Mouse (Mus musculus): Measurements from ENCODE around the gene Sbno2. TPM values are rescaled to one million over a fixed set of nuclear protein-coding genes. Genes with fewer than 3 reads are reported as not detected.

Gene Sbno2
- total and polyA plus RNA-seq, 3 experiments = 9.7 to 24.2 (median 22.6) TPM

DNA sequence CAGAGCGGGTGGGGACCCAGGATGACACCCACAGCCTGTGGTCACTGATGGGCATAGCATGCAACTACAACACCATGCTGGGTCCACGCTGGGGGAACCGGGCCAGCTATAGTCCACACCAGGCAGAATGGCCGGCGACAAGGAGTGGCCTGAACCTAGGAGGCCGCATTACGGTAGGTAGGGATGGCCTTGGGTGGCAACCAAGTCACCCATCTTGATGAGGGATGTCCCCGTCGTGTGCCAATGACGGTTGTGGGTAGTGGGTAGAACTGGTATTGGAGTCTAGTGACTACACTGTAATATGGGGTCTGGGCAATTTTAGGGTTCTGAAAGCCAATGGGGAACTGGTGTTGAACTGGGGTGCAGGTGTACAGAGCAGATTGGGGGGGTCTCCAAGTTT is 88.4 kb downstream of the Sbno2 start:
- H3K36me3 ChIP-seq (replicated peaks in 1 of 2; ENCODE audit: control insufficient read depth in 1 of 2, insufficient read depth in 1 of 2, low read length in 1 of 2) = peaks cover 40 to 75% of the 10 kb centered on the region in 2 experiments
- peak overlapping the region; percentile 77 to 81 (median 80) for H3K4me3 ChIP-seq (replicated peaks in 1 of 3; ENCODE audit: low read depth in 2 of 3, low read length in 2 of 3, poor library complexity in 1 of 3)
- in situ Hi-C loops (cut with MboI; ENCODE audit: low pct_ligation_motif_present, low pct_unique_long_range_greater_than_20kb, low sequenced_read_pairs) = no loop called here
- H3K4me1 ChIP-seq (ENCODE audit: control insufficient read depth in 1 of 2, insufficient read depth in 2 of 2) = peaks cover 12 to 34% of the 10 kb centered on the region in 2 experiments
- no peak for DNase-seq (ENCODE audit: extremely low read depth)
- H3K4me2 ChIP-seq (ENCODE audit: insufficient read depth, low read depth, poor library complexity, severe bottlenecking) = peak overlapping the region; percentile 85
- TF ChIP-seq NRF1 (IDR thresholded peaks at IDR 0.05; ENCODE audit: low read depth, low read length) = no peak
- TF ChIP-seq USF1 (IDR thresholded peaks at IDR 0.05; ENCODE audit: low read depth, low read length) = no peak
- TF ChIP-seq ZC3H11A (IDR thresholded peaks at IDR 0.05; ENCODE audit: low read depth, low read length) = no peak
- H3K27ac ChIP-seq (ENCODE audit: insufficient read depth, low read depth) = peak overlapping the region; percentile 44
- peak overlapping the region; percentile 86 for H3K9ac ChIP-seq (ENCODE audit: insufficient read depth, low read depth)
- dilution Hi-C loops (cut with MboI; ENCODE audit: extremely low pct_ligation_motif_present, extremely low pct_unique_long_range_greater_than_20kb, low sequenced_read_pairs) = no loop called here
- peaks cover 8% of the 10 kb centered on the region for H3K79me2 ChIP-seq (replicated peaks; ENCODE audit: control insufficient read depth, extremely low read depth, insufficient read depth, poor library complexity, severe bottlenecking)
- H3K9me3 ChIP-seq (replicated peaks; ENCODE audit: low read length) = no peaks in the 10 kb centered on the region
- no peaks in the 10 kb centered on the region for H3K27me3 ChIP-seq (replicated peaks)

- peak within 1 kb of the TSS; percentile 85 for H3K4me2 ChIP-seq (ENCODE audit: insufficient read depth, low read depth, poor library complexity, severe bottlenecking)
- peak; percentile 88 for DNase-seq (ENCODE audit: extremely low read depth)
- dilution Hi-C loops (cut with MboI; ENCODE audit: extremely low pct_ligation_motif_present, extremely low pct_unique_long_range_greater_than_20kb, low sequenced_read_pairs) = no loop called here
- TF ChIP-seq MEF2A (IDR thresholded peaks at IDR 0.05; ENCODE audit: borderline replicate concordance, low read depth, low read length) (peak; percentile 46; the same call in 1 of the 2 replicates), BHLHE40 (IDR thresholded peaks at IDR 0.05; ENCODE audit: low read depth, low read length) (peak; percentile 98), POLR2A (IDR thresholded peaks at IDR 0.05; ENCODE audit: low read depth, low read length) (peak; percentile 56; the same call in 1 of the 2 replicates), PAX5 (IDR thresholded peaks at IDR 0.05; ENCODE audit: low read length) (no peak), E2F4 (IDR thresholded peaks at IDR 0.05; ENCODE audit: insufficient replicate concordance, low read depth, low read length) (no peak), ELF1 (IDR thresholded peaks at IDR 0.05; ENCODE audit: low read depth, low read length) (peak; percentile 69), ZC3H11A (IDR thresholded peaks at IDR 0.05; ENCODE audit: low read depth, low read length) (no peak), TCF12 (IDR thresholded peaks at IDR 0.05; ENCODE audit: low read depth, low read length) (peak; percentile 75), CHD2 (IDR thresholded peaks at IDR 0.05; ENCODE audit: low read length) (no peak), HCFC1 (IDR thresholded peaks at IDR 0.05; ENCODE audit: low read depth, low read length) (peak; percentile 50; the same call in 1 of the 2 replicates), MYC (IDR thresholded peaks at IDR 0.05; ENCODE audit: low read depth, low read length) (peak; percentile 80; the same call in 1 of the 2 replicates), RCOR1 (conservative IDR thresholded peaks at IDR 0.05; ENCODE audit: low read depth, low read length) (no peak), NRF1 (IDR thresholded peaks at IDR 0.05; ENCODE audit: low read depth, low read length) (no peak), MAZ (IDR thresholded peaks at IDR 0.05; ENCODE audit: low read depth, low read length) (peak; percentile 94), POLR2AphosphoS2 (IDR thresholded peaks at IDR 0.05; ENCODE audit: low read depth, low read length) (no peak), NELFE (IDR thresholded peaks at IDR 0.05; ENCODE audit: low read depth, low read length) (0 out of 2 replicates have a peak, but pooled peaks have one; percentile 48), ETS1 (conservative IDR thresholded peaks at IDR 0.05; ENCODE audit: low read depth, low read length) (peak; percentile 55), USF2 (conservative IDR thresholded peaks at IDR 0.05; ENCODE audit: low read depth, low read length) (peak; percentile 91), UBTF (IDR thresholded peaks at IDR 0.05; ENCODE audit: low read depth, low read length) (no peak), TBP (conservative IDR thresholded peaks at IDR 0.05; ENCODE audit: low read depth, low read length) (0 out of 2 replicates have a peak, but pooled peaks have one; percentile 57), USF1 (IDR thresholded peaks at IDR 0.05; ENCODE audit: low read depth, low read length) (peak; percentile 92), ZKSCAN1 (IDR thresholded peaks at IDR 0.05; ENCODE audit: borderline replicate concordance, low read depth, low read length) (no peak), JUN (IDR thresholded peaks at IDR 0.05; ENCODE audit: insufficient read depth, low read depth, low read length) (no peak), SMC3 (IDR thresholded peaks at IDR 0.05; ENCODE audit: low read depth, low read length) (no peak), SIN3A (IDR thresholded peaks at IDR 0.05; ENCODE audit: low read length) (peak; percentile 95), IRF4 (IDR thresholded peaks at IDR 0.05; ENCODE audit: low read depth, low read length) (peak; percentile 43; the same call in 1 of the 2 replicates), CTCF (conservative IDR thresholded peaks at IDR 0.05 in 1 of 2, IDR thresholded peaks at IDR 0.05 in 1 of 2; ENCODE audit: low read depth in 2 of 2, low read length in 2 of 2) (no peak), RAD21 (IDR thresholded peaks at IDR 0.05; ENCODE audit: low read depth, low read length) (no peak), MAFK (IDR thresholded peaks at IDR 0.05; ENCODE audit: insufficient replicate concordance, low read length) (no peak), GABPA (IDR thresholded peaks at IDR 0.05; ENCODE audit: insufficient replicate concordance, low read depth, low read length) (no peak), EP300 (IDR thresholded peaks at IDR 0.05; ENCODE audit: low read length) (no peak), ZNF384 (IDR thresholded peaks at IDR 0.05; ENCODE audit: low read depth, low read length) (no peak)
Observed at GRCm38 (mm10) chr10:80016511-80016910, 88.9 kb downstream of the Sbno2 start, which contains the start of gene Arhgap45. TSS of gene Arhgap45 (plus strand) at chr10:80016653.

More at GRCm38 (mm10) chr10:80016511-80016910, 88.9 kb downstream of the Sbno2 start, which contains the start of gene Arhgap45:
- Histone ChIP-seq H3K36me3 (replicated peaks in 1 of 2; ENCODE audit: control insufficient read depth in 1 of 2, insufficient read depth in 1 of 2, low read length in 1 of 2) (peaks cover 41 to 75% of the 10 kb centered on the region in 2 experiments), H3K9me3 (replicated peaks; ENCODE audit: low read length) (no peaks in the 10 kb centered on the region), H3K27ac (ENCODE audit: insufficient read depth, low read depth) (peak within 1 kb of the TSS; percentile 44), H3K79me2 (replicated peaks; ENCODE audit: control insufficient read depth, extremely low read depth, insufficient read depth, poor library complexity, severe bottlenecking) (peaks cover 8% of the 10 kb centered on the region), H3K9ac (ENCODE audit: insufficient read depth, low read depth) (peak within 1 kb of the TSS; percentile 86), H3K4me1 (ENCODE audit: control insufficient read depth in 1 of 2, insufficient read depth in 2 of 2) (peaks cover 12 to 34% of the 10 kb centered on the region in 2 experiments), H3K27me3 (replicated peaks) (no peaks in the 10 kb centered on the region), H3K4me3 (replicated peaks in 1 of 3; ENCODE audit: low read depth in 2 of 3, low read length in 2 of 3, poor library complexity in 1 of 3) (peak within 1 kb of the TSS; percentile 77 to 81 (median 80))
- in situ Hi-C loops (cut with MboI; ENCODE audit: low pct_ligation_motif_present, low pct_unique_long_range_greater_than_20kb, low sequenced_read_pairs) = no loop called here

Data from CH12.LX (cell line).